In the genomic region with DNA sequence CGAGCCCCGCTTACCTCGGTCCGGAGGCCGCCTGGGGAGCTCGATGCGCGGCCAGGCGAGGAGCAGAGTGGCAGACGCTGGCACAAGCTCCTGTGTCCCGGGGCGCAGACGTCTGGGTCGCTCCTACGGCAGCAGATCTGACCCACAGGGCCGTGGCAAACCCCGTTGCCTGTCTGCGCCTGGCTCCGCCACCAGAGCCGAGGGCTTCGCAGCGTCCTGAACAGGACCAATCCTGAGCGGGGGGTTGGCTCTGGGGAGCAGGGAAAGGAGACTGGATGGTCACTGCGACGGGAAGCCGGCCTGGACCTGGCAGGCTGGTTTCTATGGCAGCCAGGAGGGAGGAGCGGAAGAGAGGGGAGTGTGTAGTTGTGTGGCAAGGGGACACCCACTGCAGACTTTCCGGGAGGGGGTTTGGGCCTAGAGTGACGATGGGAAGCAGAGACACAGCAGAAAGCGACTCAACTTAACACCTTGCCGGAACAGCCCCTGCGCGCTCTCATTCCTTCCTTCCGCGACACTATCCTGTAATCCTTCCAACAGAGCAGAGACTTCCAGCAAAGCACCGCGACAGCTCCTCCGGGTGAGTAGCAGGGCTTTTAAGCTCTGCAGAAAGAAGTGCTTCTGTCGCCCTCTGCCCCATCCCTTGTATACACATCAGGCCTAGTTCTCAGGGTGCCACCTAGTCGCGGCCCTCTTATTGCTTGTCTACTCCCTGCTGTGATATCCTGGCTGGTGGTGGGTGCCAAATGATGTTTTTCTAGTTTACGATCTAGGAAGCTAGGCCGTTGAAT, we compare ENCODE assay signal across 8 mouse cellular contexts. TPM values are rescaled to one million over a fixed set of nuclear protein-coding genes. Genes with fewer than 3 reads are reported as not detected.
DNase-seq lines count a peak whose midpoint lies in the region; ATAC-seq and TF ChIP-seq lines count a peak whose summit lies in the region.

Nim1k (minus strand) TSS at position 202 of the 791 bp plus-strand sequence.

- peak; percentile 84 for DNase-seq in cerebellum, adult 11 months
- peak; percentile 82 to 85 for DNase-seq in heart, postnatal 14 days
- peak; percentile 80 to 87 for DNase-seq in kidney, postnatal 4 days
- DNase-seq in liver, postnatal 0 days: peak; percentile 68

- 0 out of 2 replicates have a peak, but pooled peaks cover 8% of the 10 kb centered on the region for H3K36me3 ChIP-seq in forebrain, embryonic 15.5 days
- peaks cover 1% of the 10 kb centered on the region; the same call in 1 of the 2 replicates for H3K36me3 ChIP-seq in liver, postnatal 0 days (replicated peaks; ENCODE audit: insufficient read depth, low read length)
- H3K36me3 ChIP-seq in neural tube, embryonic 14.5 days (ENCODE audit: control insufficient read depth, insufficient read depth, low read length): peaks cover under 1% of the 10 kb centered on the region; the same call in 1 of the 2 replicates
- no peaks in the 10 kb centered on the region for H3K36me3 ChIP-seq in testis, adult 2 months (ENCODE audit: control insufficient read depth, insufficient read depth, low read length)

- H3K9me3 ChIP-seq in forebrain, embryonic 15.5 days: no peaks in the 10 kb centered on the region
- H3K9me3 ChIP-seq in liver, postnatal 0 days (ENCODE audit: low read length): no peaks in the 10 kb centered on the region
- H3K9me3 ChIP-seq in neural tube, embryonic 14.5 days (ENCODE audit: control insufficient read depth, low read length): no peaks in the 10 kb centered on the region

- peak within 1 kb of the TSS; percentile 86 for H3K4me2 ChIP-seq in forebrain, embryonic 15.5 days (replicated peaks)
- peak within 1 kb of the TSS; percentile 74 for H3K4me2 ChIP-seq in liver, postnatal 0 days (ENCODE audit: low read depth, low read length)
- peak within 1 kb of the TSS; percentile 94 for H3K4me2 ChIP-seq in neural tube, embryonic 14.5 days (ENCODE audit: low read depth, low read length)

- WGBS in forebrain, embryonic 15.5 days: 1% methylated on average over 43 of the region's 43 CpGs
- 8% methylated on average over 39 of the region's 43 CpGs for whole genome bisulfite sequencing in liver, postnatal 0 days (ENCODE audit: insufficient replicate concordance)
- WGBS in neural tube, embryonic 14.5 days: 2% methylated on average over 42 of the region's 43 CpGs

- TF ChIP-seq EP300 in liver, postnatal 0 days (IDR thresholded peaks at IDR 0.05; ENCODE audit: low read depth): no peak

- peak; percentile 77 for ATAC-seq in CD4-positive, CD25-positive, alpha-beta regulatory T cell, adult 4 months
- peak; percentile 94 for ATAC-seq in forebrain, embryonic 15.5 days (replicated peaks)
- peak; percentile 89 for ATAC-seq in liver, postnatal 0 days
- peak; percentile 94 for ATAC-seq in neural tube, embryonic 14.5 days (ENCODE audit: low read depth)

- TF ChIP-seq CTCF in liver, postnatal 0 days (IDR thresholded peaks at IDR 0.05; ENCODE audit: low read depth): no peak
- TF ChIP-seq CTCF in testis, adult 2 months (IDR thresholded peaks at IDR 0.05; ENCODE audit: control insufficient read depth, insufficient read depth, insufficient replicate concordance, low read depth, low read length): no peak

- TF ChIP-seq POLR2A in testis, adult 2 months (IDR thresholded peaks at IDR 0.05; ENCODE audit: control insufficient read depth, low read depth, low read length): no peak

- H3K27me3 ChIP-seq in forebrain, embryonic 15.5 days: no peaks in the 10 kb centered on the region
- H3K27me3 ChIP-seq in liver, postnatal 0 days (ENCODE audit: insufficient read depth, low read length): no peaks in the 10 kb centered on the region; the same call in 1 of the 2 replicates
- no peaks in the 10 kb centered on the region for H3K27me3 ChIP-seq in neural tube, embryonic 14.5 days (ENCODE audit: control insufficient read depth, insufficient read depth, low read length)
- H3K27me3 ChIP-seq in testis, adult 2 months (ENCODE audit: control insufficient read depth, insufficient read depth, low read length): no peaks in the 10 kb centered on the region

- H3K4me3 ChIP-seq in forebrain, embryonic 15.5 days: peak within 1 kb of the TSS; percentile 64
- H3K4me3 ChIP-seq in liver, postnatal 0 days (ENCODE audit: low read depth, low read length): peak within 1 kb of the TSS; percentile 46
- peak within 1 kb of the TSS; percentile 62 for H3K4me3 ChIP-seq in neural tube, embryonic 14.5 days (ENCODE audit: low read depth, low read length)
- peak within 1 kb of the TSS; percentile 78 for H3K4me3 ChIP-seq in testis, adult 2 months (ENCODE audit: control insufficient read depth, low read depth, low read length)

- peak within 1 kb of the TSS; percentile 85 for H3K27ac ChIP-seq in forebrain, embryonic 15.5 days (replicated peaks)
- no peak within 1 kb of the TSS for H3K27ac ChIP-seq in liver, postnatal 0 days (ENCODE audit: low read depth)
- H3K27ac ChIP-seq in neural tube, embryonic 14.5 days (ENCODE audit: low read depth, low read length): peak within 1 kb of the TSS; percentile 77
- no peak within 1 kb of the TSS for H3K27ac ChIP-seq in testis, adult 2 months (ENCODE audit: control insufficient read depth, insufficient read depth, low read depth, low read length)

- H3K9ac ChIP-seq in forebrain, embryonic 15.5 days (replicated peaks): peak within 1 kb of the TSS; percentile 76
- peak within 1 kb of the TSS; percentile 49 for H3K9ac ChIP-seq in liver, postnatal 0 days (replicated peaks)
- peak within 1 kb of the TSS; percentile 78 for H3K9ac ChIP-seq in neural tube, embryonic 14.5 days (replicated peaks; ENCODE audit: low read depth, low read length)

- H3K4me1 ChIP-seq in forebrain, embryonic 15.5 days: peaks cover 30% of the 10 kb centered on the region
- H3K4me1 ChIP-seq in liver, postnatal 0 days (ENCODE audit: insufficient read depth): peaks cover 12% of the 10 kb centered on the region; the same call in 1 of the 2 replicates
- peaks cover 13% of the 10 kb centered on the region for H3K4me1 ChIP-seq in neural tube, embryonic 14.5 days (ENCODE audit: control insufficient read depth, insufficient read depth, low read length)
- H3K4me1 ChIP-seq in testis, adult 2 months (ENCODE audit: control insufficient read depth, insufficient read depth, low read length): peaks cover 10% of the 10 kb centered on the region

- intact Hi-C loops in heart, postnatal 14 days (cut with DNase I): loop anchor here (5.0 kb wide), 1 partner anchor 36 kb away; the partner anchor contains the start of gene Zfp131

RNA-seq across cellular contexts. Expression of gene Nim1k, which starts in this region (rescaled TPM):
- 1 to 10 TPM in 1 of 2 experiments, under 1 TPM in 1; 0.75 to 1.1 TPM for polyA plus RNA-seq in CD4-positive, CD25-positive, alpha-beta regulatory T cell, adult 4 months (2017; shearing (Covaris generic))
- 6.8 and 7.3 TPM in 2 replicates for polyA plus RNA-seq in forebrain, embryonic 15.5 days (2015; fragmentation: Nextera tagmentation; extraction: Ambion mirVana)
- under 1 TPM; 0.88 to 0.93 TPM for total RNA-seq in heart, postnatal 14 days (2021)
- 0.22 and 0.32 TPM in 2 replicates for polyA plus RNA-seq in liver, postnatal 0 days (2015; fragmentation: Nextera tagmentation; extraction: Ambion mirVana)
- polyA plus RNA-seq in neural tube, embryonic 14.5 days (2014; fragmentation: Nextera tagmentation; extraction: Ambion mirVana): 5.3 and 5.9 TPM in 2 replicates
- 1.8 and 2.2 TPM in 2 replicates for polyA plus RNA-seq in testis, adult 2 months (2012; rRNA removed)

Comparison
In these comparisons a context has a peak if more than half of its experiments do, and no peak if none do; other contexts are left out.
1. Peak in DNase-seq in heart, postnatal 14 days; RNA of the gene not detected or under 1 TPM.
2. Peak in DNase-seq, ATAC-seq, H3K4me3 ChIP-seq, H3K9ac ChIP-seq and H3K4me2 ChIP-seq in liver, postnatal 0 days; RNA of the gene not detected or under 1 TPM.
3. H3K27ac ChIP-seq: peak in forebrain, embryonic 15.5 days (single experiment) and neural tube, embryonic 14.5 days (single experiment); none in liver, postnatal 0 days (single experiment) and testis, adult 2 months (single experiment).
4. Peak in every context shown above with its lines, with median percentiles within 50 percentile points of each other: ATAC-seq, DNase-seq, H3K4me2 ChIP-seq, H3K4me3 ChIP-seq and H3K9ac ChIP-seq.